Mouse (Mus musculus) monocyte, adult 59 days (primary cell): ENCODE data around the gene BC028528. TPM values are rescaled to one million over a fixed set of nuclear protein-coding genes. Genes with fewer than 3 reads are reported as not detected.

Source experiments
- total RNA-seq, 2 experiments: library from RNA; stranded (reverse); gene quantifications; one replicate each; pipeline ENCODE4 v1.2.4; 2023

The BC028528 gene
- 100 to 1,000 TPM; 156 to 173 TPM for total RNA-seq

GRCm38 (mm10) chr3:95891211-95892065, at the start of gene BC028528:
BC028528 (minus strand) TSS chr3:95892005.

GRCm38 (mm10) chr3:95928658-95929503, 37.1 kb upstream of the BC028528 start, which contains the start of gene Anp32e:
Anp32e (plus strand) TSS chr3:95929246.

GRCm38 (mm10) chr3:95904568-95904967, 12.8 kb upstream of the BC028528 start, which contains the start of gene Car14:
Car14 (minus strand) TSS chr3:95904691.

GRCm38 (mm10) chr3:95893606-95894316, 2.0 kb upstream of the BC028528 start, which contains the start of gene Aph1a:
Aph1a (plus strand) TSS chr3:95893969.

GRCm38 (mm10) chr3:95881979-95882815, 9.6 kb downstream of the BC028528 start, which contains the start of gene Ciart:
Ciart (minus strand) TSS chr3:95882251.

GRCm38 (mm10) chr3:95871392-95871867, 20.4 kb downstream of the BC028528 start, which contains the start of gene Mrps21:
Mrps21 (minus strand) TSS chr3:95871519.

GRCm38 (mm10) chr3:95855502-95856089, 36.2 kb downstream of the BC028528 start, which contains the start of gene Prpf3:
Prpf3 (minus strand) TSS chr3:95855885.

Other genes with a start within 250 kb of the BC028528 start
- gene Mcl1, start 233.2 kb downstream of the BC028528 start, total RNA-seq: 100 to 1,000 TPM; 751 to 777 TPM
- gene Adamtsl4, start 204.1 kb downstream of the BC028528 start, total RNA-seq: 1 to 10 TPM; 3.3 to 3.6 TPM
- 10 to 100 TPM; 39.5 to 67.9 TPM for gene Ecm1, start 152.4 kb downstream of the BC028528 start, total RNA-seq
- 10 to 100 TPM; 22.4 to 28.7 TPM for gene Tars2, start 131.8 kb downstream of the BC028528 start, total RNA-seq
- gene Rprd2, start 73.1 kb downstream of the BC028528 start, total RNA-seq: 10 to 100 TPM; 60.5 to 61.9 TPM
- 10 to 100 TPM; 31.8 to 38.9 TPM for gene Prpf3, start 36.1 kb downstream of the BC028528 start, total RNA-seq
- gene Mrps21, start 20.5 kb downstream of the BC028528 start, total RNA-seq: 100 to 1,000 TPM; 127 to 131 TPM
- gene Ciart, start 9.8 kb downstream of the BC028528 start, total RNA-seq: 10 to 100 TPM; 27.0 to 27.9 TPM
- gene Aph1a, start 2.0 kb upstream of the BC028528 start, total RNA-seq: 100 to 1,000 TPM in 1 of 2 experiments, 10 to 100 TPM in 1; 88.0 to 131 TPM
- not detected for gene Car14, start 12.7 kb upstream of the BC028528 start, total RNA-seq
- 10 to 100 TPM; 42.7 to 46.2 TPM for gene Anp32e, start 37.2 kb upstream of the BC028528 start, total RNA-seq
- 100 to 1,000 TPM; 241 to 254 TPM for gene Plekho1, start 104.0 kb upstream of the BC028528 start, total RNA-seq
- 10 to 100 TPM; 21.1 to 30.0 TPM for gene Vps45, start 166.5 kb upstream of the BC028528 start, total RNA-seq
- gene Otud7b, start 212.5 kb upstream of the BC028528 start, total RNA-seq: 1 to 10 TPM; 6.0 to 6.3 TPM